Mouse (Mus musculus) layer of hippocampus, adult 9-10 months (tissue): ENCODE data around the gene Sp2.

Source experiments
- DNase-seq: peaks from one replicate; pipeline ENCODE4 v3.0.0; 2022; ENCODE audit warnings: low spot score

The Sp2 gene

DNA sequence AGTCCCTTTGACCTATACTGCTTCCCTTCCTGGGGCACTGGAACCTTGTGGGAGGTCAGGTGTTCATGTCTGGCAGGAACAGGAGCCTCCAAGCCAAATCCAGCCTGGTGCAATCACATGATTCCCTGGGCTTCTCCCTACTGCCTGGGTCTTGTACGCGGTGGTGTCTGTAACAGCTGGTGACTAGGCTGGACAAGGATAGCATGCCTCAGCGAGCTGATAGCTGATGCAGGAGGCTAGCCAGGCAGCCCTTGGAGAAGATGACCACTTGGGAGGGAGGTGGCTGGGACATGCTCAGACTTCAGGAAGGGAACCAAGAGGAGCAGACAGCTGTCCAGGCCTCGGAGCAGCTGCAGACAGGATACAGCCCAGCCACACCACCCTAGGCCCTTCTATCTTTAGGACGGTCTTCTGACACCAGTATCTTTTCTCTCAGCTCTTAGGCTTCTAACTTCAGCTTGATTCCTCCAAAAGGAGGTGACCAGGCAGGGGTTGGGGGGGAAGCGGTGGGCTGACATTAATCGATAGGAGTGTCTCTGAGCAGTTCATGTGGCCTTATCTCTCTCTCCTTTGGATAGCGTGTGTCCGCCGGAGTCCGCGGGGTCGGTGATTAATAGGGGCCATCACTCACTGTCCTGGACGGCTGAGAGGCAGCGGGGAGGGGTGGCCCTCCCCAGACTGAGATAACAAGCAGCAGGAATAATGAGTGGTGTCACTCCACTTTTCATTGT is 76.2 kb downstream of the Sp2 start:
- DNase-seq = no peak
